Mouse (Mus musculus): ENCODE results near the gene Ctf2.
A peak's percentile ranks its signal among the peaks of the same experiment; 100 is the strongest.
"Not testable (repeated sequence)": the region's sequence is repeated elsewhere in the genome, so short reads cannot be mapped to it uniquely, and the experiment has no call there.

Gene Ctf2

DNA sequence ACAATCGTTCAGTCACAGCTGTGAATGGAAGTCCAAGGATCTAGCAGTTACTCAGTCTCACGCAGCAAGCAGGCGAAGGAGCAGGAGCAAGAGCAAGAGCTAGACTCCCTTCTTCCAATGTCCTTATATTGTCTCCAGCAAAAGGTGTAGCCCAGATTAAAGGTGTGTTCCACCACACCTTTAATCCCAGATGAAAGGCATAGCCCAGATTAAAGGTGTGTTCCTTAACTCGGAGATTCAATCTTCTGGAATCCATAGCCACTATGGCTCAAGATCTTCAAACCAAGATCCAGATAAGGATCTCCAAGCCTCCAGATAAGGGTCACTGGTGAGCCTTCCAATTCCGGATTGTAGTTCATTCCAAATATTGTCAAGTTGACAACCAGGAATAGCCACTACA lies at the start of gene Ctf2:
TSS of gene Ctf2 (minus strand) at position 101 of the 400 bp plus-strand sequence.
- not testable (repeated sequence) for DNase-seq

DNA sequence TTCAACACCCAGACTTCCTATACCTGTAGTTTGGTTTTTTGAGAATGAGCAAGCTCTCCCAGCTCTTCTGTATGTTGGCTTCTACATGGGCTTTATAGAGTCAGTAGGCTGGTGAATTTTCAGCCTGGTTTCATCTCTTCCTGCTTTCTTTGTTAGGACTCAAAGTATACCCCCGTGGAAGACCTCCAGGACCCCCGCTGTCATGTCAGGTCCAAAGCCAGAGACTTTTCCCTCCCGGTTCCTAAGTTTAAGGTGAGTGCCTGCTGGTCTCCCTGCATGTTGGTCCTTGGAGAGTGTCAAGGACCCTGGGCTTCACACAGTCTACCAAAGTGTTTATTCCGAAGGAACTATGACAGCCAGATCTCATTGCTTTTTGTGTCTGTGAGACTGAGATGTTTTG lies 46.4 kb upstream of the Ctf2 start:
- no peak for DNase-seq

DNA sequence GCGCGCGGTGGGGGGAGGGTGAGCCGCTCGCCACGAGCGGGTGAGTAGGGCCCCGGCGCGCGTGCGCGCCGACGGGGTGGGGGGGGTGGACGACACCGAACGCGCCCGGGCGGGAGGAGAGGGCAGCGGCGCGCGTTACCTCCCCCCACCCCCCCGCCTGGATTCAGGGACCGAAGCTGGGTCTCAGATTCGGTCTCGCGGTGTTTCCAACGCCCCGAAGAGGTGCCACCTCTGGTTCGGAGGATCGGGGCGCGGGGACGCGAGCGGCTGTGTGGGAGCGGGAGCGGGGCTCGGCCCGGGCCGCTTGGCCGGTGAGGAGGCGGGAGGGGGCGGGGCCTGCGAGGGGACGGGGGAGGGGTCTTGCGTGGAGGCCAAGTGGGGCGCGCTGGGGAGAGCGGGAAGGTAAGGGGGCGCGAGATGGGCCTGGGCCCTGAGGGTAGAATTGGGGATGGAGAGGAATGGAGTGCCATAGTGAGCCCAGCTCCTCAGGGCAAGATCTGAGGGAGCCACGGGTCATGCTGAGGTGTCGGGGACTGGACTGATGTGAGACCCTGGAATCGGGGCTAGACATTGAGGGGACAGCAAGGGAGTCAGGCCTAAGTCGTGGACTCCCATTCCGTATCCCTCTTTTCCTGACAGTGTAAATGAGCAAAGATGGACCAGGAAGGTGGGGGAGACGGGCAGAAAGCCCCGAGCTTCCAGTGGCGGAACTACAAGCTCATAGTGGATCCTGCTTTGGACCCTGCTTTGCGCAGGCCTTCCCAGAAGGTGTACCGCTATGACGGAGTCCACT lies 45.7 kb upstream of the Ctf2 start:
- DNase-seq, result no peak

DNA sequence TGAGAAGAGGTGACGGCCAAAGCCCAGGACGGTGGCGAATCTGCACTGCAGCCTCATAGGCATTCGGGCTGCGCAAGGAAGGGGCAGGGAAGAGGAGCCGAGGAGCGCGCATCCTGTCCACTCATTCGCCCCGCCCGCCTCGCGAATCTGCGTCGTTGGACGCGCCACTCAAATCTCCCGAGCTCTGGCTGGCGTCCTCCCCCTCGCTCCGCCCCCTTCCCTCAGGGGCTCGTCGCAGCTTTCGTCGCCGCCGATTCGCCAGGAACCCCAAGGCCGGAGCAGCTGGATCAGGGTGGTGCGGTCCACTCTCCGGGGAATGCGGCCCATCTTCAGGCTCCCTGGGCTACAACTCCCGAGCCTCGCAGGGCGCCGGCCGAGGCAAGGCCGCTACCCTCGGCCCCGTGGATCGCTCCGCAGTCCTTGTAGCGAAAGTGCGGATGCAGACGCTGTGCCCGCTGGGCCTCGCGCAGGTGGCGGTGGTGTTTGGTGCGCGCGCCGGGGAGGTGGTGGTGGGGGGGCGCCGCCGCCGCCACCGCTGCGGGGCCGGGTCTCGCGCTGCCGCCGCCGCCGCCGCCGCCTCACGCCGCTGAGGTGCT lies 45.0 kb upstream of the Ctf2 start:
- peak; percentile 95 for DNase-seq

DNA sequence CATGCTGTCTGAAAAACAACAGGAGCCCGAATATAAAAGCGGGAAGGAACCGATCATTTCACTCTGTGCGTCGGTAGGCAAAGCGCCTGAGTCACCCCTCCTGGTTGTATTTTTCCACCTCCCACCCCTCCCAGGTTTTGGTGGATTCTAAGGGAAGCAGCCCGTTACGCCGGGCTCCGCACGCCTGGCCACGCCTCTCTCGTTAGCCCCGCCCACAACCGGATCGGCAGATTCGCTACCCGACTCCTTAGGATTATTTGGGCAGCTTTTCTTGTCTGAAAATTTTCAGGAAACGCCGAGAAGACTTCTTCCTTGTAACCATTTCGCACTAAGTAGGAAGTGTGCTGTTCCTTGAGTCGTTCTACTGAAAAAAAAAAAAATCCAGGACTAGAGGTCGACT lies 44.5 kb upstream of the Ctf2 start, which contains the start of gene Setd1a:
TSS of gene Setd1a (plus strand) at position 245 of the 400 bp plus-strand sequence.
- DNase-seq, result peak; percentile 91

DNA sequence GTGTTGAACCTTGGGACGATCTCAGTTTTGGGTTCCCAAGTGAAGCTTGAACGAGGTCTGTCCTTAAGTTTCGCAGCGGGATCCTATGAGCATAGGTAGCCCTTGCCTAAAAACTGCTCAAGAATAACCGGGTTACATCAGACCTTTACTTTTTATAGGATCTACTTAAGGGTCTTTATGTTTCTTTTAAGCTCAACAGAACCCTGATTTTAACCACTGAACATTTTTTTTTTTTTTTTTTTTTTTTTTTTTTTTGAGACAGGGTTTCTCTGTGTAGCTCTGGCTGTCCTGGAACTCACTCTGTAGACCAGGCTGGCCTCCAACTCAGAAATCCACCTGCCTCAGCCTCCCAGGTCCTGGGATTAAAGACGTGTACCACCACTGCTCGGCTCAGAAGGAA lies 43.9 kb upstream of the Ctf2 start:
- not testable (repeated sequence) for DNase-seq

DNA sequence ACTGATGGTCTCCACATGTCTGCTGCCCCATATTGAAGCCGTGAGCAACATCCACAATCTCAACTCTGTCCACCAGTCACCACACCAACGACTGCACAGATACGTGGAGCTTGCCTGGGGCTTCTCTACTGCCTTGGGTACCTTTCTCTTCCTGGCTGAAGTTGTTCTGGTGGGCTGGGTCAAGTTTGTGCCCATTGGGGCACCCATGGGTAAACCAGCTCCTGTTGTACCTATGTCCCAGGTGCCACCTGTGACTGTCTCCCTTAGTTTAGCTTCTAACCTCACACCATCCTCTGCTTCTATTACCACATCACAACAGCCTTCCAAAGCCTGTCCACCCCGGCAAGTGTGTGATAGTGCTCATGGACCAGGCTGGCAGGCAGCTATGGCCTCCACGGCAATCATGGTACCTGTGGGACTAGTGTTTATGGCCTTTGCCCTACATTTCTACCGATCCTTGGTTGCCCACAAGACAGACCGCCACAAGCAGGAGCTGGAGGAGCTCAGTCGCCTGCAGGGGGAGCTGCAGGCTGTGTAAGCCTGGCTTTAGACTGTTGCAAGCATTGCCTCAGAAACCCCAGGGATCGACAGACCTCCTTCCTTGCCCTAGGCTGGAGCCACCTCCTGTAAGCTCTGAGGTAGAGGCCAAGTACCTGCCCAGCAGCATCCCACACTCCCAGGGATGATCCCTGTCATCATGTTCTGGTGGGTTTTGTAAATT lies 41.9 kb upstream of the Ctf2 start:
- DNase-seq, result peak; percentile 70

DNA sequence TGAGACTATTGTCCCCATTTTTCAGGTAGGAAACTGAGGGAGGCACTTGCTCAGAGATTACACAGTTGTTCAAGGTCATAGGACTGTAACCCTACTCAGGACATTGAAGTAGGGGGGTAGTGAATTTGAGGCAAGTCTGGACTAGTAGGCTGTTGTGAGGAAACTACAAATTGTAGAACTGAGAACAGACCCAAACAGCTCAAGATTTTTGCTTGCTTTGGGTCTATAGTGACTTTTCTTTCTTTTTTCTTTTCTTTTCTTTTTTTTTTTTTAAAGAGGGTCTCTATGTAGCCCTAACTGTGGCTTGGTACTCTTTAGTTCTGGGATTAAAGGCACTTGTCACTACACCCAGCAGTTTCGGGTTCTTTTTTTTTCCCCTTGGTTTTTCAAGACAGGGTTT lies 40.6 kb upstream of the Ctf2 start:
- no peak for DNase-seq

DNA sequence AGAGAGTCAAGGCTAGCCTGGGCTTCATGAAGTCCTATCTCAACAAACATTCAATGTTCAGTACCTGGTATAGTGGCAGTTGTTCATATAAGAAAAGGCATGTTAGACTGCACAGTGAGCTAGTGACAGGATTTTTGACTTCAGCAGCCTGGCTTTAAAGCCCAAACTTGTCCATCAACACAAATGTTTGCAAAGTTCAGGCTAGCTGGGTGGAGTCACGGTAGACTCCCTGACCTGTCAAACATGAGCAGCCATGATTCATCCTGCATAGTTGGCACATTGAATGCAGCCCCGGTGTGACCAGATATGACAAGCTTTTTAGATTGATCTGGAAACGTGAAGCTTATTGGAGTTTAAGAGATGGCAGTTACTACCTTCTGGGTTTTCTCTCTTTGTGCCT lies 40.1 kb upstream of the Ctf2 start:
- no peak for DNase-seq

DNA sequence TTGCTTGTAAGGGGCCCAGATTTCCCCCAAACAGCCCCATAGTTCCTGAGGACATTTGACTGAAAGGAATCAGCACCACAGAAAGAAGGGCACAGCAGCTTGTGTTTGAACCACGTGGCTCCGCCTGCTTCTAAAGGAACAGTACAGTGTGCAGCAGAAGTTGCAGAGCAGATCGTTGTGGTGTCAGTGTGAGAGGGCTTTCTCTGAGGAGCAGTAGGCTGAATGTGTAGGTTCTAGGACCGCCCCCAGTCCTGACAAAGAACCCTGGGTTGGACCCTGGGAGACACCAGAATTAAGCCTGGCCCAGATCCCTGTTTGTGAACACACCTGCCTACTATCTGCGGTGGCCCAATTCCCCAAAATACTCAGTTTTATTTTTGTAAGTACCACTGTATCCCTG lies 39.3 kb upstream of the Ctf2 start:
- no peak for DNase-seq

DNA sequence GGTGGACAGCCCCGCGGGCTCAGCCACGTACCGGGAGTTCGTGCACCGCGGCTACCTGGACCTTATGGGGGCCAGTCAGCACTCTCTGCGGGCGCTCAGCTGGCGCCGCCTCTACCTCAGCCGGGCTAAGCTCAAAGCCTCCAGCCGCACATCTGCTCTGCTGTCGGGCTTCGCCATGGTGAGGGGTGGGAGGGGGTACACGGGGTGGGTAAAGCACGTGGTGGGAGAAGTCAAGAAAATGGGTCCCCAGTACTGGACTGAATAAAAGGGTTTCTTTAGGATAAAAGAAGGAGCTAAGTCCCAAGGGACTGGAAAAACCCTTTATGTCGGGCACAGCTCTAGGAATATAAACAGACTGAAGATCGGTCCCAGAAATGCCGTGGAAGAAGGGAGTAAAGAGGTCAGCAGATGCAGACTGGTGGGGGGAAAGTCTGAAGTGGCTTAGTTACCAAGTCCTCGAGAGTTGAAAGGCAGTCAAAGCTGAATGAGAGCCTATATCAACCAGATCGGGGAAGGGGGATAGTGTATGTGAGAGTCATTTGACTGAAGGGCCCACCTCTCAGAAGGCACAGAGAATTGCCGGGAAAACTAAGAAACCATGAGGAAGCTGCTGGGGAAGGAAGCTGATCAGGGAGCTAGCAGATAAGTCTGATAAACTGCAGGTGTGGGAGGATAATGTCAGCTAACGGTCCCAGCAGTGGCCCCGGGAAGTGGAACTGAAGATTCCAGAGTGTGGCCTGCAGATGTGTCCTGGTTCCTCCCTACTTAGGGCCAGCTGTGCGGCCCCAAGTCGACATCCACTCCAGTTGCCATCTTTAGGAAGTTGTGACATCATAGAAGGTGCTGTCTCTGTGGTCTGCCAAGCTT lies 38.3 kb upstream of the Ctf2 start:
- DNase-seq, result no peak

DNA sequence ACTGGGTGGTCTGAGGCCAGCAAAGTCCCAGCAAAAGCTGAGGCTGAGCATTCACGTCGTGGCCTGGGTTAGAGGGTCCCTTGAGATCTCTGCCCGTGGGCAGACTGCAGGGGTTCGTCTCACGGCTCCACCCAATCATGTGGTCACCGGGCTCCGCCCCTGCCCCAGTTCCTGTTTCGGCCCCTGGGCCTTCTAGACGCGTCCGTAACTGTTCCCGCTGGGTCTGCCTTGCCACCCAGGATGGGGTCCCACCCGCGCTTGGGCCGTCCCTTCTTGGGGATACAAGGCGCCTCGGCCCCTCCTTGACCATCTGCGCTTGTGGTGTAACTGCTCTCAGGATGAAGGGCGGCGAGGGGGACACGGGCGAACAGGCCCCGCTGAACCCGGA lies 37.7 kb upstream of the Ctf2 start, which contains the start of gene Orai3:
TSS of gene Orai3 (plus strand) at position 165 of the 388 bp plus-strand sequence.
- DNase-seq, result peak; percentile 78

DNA sequence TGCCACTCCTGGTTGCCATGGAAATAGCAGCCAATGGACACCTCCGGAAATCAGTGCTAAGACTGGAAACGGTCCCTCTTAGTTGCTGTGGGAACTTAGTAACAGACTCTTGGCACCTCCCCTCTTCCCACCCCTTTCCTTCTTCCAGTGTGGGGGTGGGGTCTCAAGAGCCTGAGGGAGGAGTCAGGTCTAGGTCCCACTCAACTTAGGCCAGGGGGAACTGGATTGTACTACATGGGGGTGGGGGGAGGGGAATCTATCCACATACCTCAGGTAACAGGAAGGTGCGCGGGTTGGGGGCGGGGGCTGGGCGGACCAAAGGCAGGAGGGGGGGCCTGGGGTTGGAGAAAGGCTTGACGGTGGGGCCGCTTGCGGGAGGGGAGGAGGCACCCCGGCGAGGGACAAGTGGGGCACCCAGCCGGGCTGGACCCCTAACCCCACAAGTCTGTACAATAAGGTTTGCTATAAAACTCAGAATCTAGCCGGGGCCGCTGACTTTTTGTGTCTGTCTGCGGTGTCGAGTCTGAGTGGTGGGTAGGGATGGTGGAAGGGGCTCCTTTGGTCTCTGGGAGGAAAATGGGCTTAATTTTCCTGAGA lies 37.1 kb upstream of the Ctf2 start:
- peak; percentile 92 for DNase-seq

DNA sequence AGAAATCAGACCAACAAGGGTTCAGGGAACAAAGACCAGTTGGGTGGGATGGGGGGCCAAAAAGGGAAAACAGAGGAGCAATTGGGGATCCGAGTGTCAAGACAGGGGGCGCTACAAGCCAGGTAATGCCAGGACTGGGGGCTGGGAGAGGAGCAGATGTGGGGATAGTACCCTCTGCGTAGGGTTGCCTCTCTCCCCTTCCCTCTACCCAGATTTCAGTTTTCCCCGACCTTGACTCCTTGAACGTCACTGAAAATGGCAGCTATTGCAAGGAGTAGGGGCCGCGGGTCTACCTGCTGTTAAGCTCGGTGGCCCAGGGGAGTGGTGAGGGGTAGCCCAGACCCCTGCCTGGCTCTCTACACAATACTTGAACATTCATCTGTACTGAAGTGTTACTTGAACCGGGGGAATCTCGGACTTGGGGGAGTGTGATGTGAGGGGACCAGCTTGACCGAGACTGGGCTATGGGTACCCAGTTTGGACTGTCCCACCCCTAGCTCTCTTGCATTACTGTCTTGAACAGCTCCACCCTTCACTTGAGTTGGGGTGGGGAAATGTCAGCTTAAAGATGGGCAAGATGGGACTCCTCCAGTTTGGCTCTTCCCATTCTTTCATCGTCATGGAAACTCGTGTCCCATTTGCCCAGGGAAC lies 36.5 kb upstream of the Ctf2 start:
- peak; percentile 31 for DNase-seq

DNA sequence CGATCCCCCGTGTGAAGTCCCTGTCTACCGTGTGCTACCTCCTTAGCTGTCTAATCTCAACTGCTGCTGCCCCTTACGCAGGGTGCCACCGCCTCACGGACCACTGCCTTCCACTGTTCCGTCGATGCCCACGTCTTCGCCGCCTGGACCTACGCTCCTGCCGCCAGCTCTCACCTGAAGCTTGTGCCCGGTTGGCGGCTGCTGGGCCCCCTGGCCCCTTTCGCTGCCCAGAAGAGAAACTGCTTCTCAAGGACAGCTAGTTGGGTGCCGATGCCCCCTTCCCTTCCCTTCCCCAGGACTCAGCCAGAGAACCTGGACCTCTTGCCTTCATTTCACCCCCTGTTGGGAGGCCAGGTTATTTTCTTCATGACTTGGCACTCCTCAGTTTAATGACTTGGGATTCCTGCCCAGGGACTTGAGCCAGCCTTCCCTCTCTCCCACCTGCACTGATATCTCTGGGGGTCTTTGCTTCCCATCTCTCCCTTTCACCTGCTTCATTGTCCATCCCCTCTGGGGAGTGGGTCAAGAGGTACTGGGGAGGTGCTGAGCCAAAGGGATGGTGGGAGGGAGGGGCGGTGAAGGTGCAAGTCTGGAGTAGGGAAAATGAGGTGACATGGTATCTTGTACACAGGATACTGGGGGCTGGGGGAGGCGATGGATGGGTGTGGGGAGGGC lies 35.8 kb upstream of the Ctf2 start:
- no peak for DNase-seq

DNA sequence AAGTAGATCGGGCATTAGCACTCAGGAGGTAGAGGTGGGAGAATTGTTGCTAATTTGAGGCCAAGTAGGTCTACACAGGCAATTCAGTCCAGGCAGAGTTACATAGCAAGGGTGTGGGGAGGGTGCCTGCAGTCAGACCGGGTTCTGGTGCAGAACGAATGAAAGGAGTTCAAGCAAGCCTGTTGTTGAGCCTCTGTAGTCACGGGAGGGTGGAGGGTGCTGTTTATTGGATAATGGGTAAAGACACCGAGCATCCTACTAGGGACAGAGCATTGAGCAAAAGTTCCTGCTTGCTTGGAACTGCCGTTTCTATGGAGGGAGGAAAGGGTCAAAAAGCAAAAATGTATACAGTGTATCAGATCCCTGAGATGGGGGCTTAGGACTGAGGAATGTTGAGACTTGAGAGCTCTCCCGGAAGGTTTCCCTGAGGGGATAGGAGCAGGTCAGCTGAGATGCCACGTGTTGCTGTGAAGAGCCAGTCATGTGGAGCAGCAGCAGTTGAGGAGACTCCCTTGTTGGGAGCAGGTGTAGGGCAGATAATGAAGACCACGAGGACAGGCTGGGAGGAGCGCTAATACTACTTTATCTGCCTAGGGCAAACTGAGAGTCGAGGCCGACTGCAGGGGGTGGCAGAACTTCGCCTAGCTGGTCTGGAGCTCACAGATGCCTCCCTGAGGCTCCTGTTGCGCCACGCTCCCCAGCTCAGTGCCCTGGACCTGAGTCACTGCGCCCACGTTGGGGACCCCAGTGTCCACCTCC lies 35.1 kb upstream of the Ctf2 start:
- no peak for DNase-seq

DNA sequence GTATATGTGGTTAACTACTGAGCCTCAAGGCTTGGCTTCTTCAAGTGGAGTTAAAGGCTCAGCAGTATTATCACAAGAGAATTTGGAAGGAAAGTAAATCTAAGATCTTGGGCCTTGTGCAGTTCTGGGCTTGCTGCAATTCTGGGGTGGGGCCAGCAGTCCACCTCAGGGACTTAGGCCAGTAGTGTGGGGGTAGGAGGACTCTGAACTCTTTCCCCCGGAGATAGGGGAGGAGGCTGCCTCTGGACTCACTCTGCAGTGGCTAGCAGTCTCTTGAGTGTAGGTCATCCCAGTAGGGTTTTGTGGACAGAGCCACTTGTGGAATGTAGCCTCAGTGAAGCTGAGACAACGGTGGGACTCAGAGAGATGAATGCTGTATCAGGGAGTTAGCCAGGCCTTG lies 33.8 kb upstream of the Ctf2 start:
- no peak for DNase-seq

DNA sequence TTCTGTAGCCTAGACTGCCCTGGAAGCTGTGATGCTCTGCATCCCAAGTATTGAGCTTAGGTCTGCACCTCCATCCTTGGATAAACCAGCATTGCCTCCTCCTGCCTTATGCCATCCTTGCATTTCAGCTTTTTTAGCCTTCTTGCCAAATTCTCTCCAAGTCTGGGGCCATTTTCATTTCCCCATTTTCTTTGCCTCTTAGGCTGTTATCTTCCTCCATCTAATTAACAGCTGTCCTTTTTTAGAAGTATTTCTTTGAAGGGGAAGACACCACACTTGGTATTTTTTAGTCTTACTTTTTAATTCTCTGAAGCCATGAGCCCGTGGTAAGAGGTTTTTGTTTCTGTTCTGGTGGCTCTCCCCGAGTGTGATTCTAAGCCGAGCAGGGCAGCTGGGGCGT lies 31.7 kb upstream of the Ctf2 start:
- DNase-seq, result no peak

DNA sequence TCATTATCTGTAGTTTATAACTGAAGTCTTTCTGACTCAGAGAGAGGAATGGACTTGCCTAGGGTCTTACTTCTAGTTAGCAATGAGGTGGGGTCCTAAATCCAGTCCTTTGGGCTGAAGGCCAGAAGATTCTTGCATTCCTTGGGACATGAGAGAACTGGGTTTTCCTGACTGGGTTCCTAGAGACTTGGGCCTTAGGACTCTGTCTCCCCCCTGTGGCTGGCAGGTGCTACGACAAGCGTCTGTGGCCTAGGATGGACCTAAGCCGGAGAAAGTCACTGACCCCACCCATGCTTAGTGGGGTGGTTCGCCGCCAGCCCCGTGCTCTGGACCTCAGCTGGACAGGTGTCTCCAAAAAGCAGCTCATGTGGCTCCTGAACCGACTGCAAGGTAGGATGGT lies 29.1 kb upstream of the Ctf2 start:
- peak; percentile 50 for DNase-seq

DNA sequence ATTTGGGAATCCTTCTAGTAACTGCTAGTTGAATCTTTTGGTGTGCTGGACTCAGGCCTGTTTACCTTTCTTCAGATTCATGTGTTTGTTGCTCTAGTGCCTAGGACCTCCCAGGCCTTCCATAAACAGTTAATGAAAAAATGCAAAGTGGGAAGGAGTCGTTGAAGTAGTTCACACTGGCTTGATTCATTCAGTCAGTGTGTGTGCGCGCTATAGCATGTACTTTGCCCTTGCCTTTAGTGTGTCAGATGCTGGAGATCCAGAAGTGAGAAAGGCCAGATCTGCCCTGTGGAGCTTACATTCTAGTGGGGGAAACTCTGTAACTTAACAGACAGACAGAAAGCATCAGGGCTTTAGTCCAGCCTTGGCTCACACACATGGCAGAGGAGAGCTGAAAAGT lies 28.5 kb upstream of the Ctf2 start:
- DNase-seq, result no peak

DNA sequence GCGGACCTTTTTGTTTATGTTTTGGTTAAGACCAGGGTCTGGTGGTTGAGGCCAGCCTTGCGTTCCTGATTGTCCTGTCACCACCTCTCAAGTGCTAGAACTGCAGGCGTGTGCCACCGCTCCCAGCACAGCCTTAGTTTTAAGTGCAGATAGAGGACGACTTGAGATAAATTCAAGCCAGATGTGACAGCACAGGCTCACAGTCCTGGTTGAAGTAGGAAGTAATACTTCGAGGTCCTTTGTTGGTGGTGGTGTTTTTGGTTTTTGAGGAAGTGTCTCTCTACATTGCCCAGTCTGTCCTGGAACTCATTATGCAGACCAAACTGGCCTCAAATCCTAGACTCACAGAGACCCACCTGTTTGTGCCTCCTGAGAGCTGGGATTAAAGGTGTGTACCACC lies 27.8 kb upstream of the Ctf2 start:
- DNase-seq, result no peak
